Mouse (Mus musculus): ENCODE results near the gene Ccl26.

GRCm38 (mm10) chr5:135585691-135586090 is 22.3 kb upstream of the Ccl26 start:
- no peak for TF ChIP-seq CHD2 (IDR thresholded peaks at IDR 0.05; ENCODE audit: low read depth, low read length)
- TF ChIP-seq ZC3H11A (IDR thresholded peaks at IDR 0.05; ENCODE audit: borderline replicate concordance, low read depth, low read length): no peak
- TF ChIP-seq ZNF384 (IDR thresholded peaks at IDR 0.05; ENCODE audit: low read depth, low read length): no peak
